1 mouse cellular context compared by ENCODE assay signal in the genomic region with DNA sequence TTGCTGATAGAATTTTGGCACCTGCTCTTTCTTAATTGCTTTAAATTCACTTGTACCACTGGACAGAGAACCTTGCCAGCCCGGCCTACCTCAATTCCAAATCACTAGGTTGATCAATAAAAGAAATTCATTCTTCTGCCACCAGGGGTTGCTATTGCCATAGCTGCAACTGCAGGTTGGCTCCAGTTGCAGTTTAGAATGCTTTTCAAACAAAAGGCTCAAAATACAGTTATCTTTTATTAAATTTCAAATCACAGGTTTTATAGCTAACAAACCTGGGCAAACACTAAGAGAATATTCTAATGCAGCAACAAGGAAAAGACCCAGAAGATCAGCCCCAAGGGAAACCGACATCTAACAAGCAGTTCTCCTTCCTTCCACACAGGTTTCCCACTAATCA.
A peak's percentile ranks its signal among the peaks of the same experiment; 100 is the strongest.
TF ChIP-seq lines count a peak whose summit lies in the region.

No protein-coding gene starts in this region.

TF ChIP-seq in MEL, 35 proteins besides CTCF, POLR2A, EP300 and RAD21:
- no peak for TF ChIP-seq TBP (IDR thresholded peaks at IDR 0.05; ENCODE audit: low read depth, low read length)
- TF ChIP-seq POLR2AphosphoS5 (IDR thresholded peaks at IDR 0.05; ENCODE audit: borderline replicate concordance, low read depth, low read length) = no peak
- no peak for TF ChIP-seq GABPA (IDR thresholded peaks at IDR 0.05; ENCODE audit: low read depth, low read length)
- TF ChIP-seq MAZ (IDR thresholded peaks at IDR 0.05; ENCODE audit: low read depth, low read length) = no peak
- no peak for TF ChIP-seq UBTF (IDR thresholded peaks at IDR 0.05; ENCODE audit: borderline replicate concordance, insufficient read depth, low read depth, low read length)
- peak; percentile 90 for TF ChIP-seq SMC3 (IDR thresholded peaks at IDR 0.05; ENCODE audit: low read depth, low read length)
- no peak for TF ChIP-seq ELF1 (IDR thresholded peaks at IDR 0.05; ENCODE audit: low read depth, low read length)
- TF ChIP-seq SIN3A (IDR thresholded peaks at IDR 0.05; ENCODE audit: low read length) = peak; percentile 55; the same call in 1 of the 2 replicates
- no peak for TF ChIP-seq USF1 (IDR thresholded peaks at IDR 0.05; ENCODE audit: low read depth, low read length)
- TF ChIP-seq ZC3H11A (IDR thresholded peaks at IDR 0.05; ENCODE audit: low read depth, low read length) = peak; percentile 86
- TF ChIP-seq ZNF384 (IDR thresholded peaks at IDR 0.05; ENCODE audit: low read depth, low read length) = no peak
- no peak for TF ChIP-seq KAT2A (conservative IDR thresholded peaks at IDR 0.05; ENCODE audit: low read depth, low read length)
- TF ChIP-seq BHLHE40 (IDR thresholded peaks at IDR 0.05; ENCODE audit: borderline replicate concordance, low read depth, low read length) = no peak
- TF ChIP-seq MYB (IDR thresholded peaks at IDR 0.05; ENCODE audit: low read depth, low read length) = no peak
- TF ChIP-seq E2F4 (IDR thresholded peaks at IDR 0.05; ENCODE audit: borderline replicate concordance, low read depth, low read length) = no peak
- no peak for TF ChIP-seq TAL1 (IDR thresholded peaks at IDR 0.05; ENCODE audit: low read length)
- no peak for TF ChIP-seq MYC (IDR thresholded peaks at IDR 0.05; ENCODE audit: low read depth, low read length)
- no peak for TF ChIP-seq TCF12 (IDR thresholded peaks at IDR 0.05; ENCODE audit: low read depth, low read length)
- TF ChIP-seq MAFK (IDR thresholded peaks at IDR 0.05; ENCODE audit: borderline replicate concordance, low read depth, low read length) = no peak
- no peak for TF ChIP-seq RCOR1 (IDR thresholded peaks at IDR 0.05; ENCODE audit: low read depth, low read length)
- 0 out of 2 replicates have a peak, but pooled peaks have one; percentile 31 for TF ChIP-seq GATA1 (IDR thresholded peaks at IDR 0.05; ENCODE audit: low read depth, low read length)
TF ChIP-seq in MEL: peak in this region for 4.
